Mouse (Mus musculus): ENCODE data around the gene Tmprss11c. TPM values are rescaled to one million over a fixed set of nuclear protein-coding genes. Genes with fewer than 3 reads are reported as not detected.
A peak's percentile ranks its signal among the peaks of the same experiment; 100 is the strongest.
"Not testable (repeated sequence)": the region's sequence is repeated elsewhere in the genome, so short reads cannot be mapped to it uniquely, and the experiment has no call there.

The Tmprss11c gene
- not detected in 2 replicates for polyA plus RNA-seq (2016; fragmentation: Nextera tagmentation; extraction: Ambion mirVana)

- Histone ChIP-seq H3K27me3 (ENCODE audit: insufficient read depth, poor library complexity, severe bottlenecking) (no peaks in the 10 kb centered on the region), H3K27ac (no peak within 1 kb of the TSS), H3K4me3 (no peak within 1 kb of the TSS), H3K4me1 (replicated peaks) (no peaks in the 10 kb centered on the region), H3K9me3 (no peaks in the 10 kb centered on the region), H3K36me3 (no peaks in the 10 kb centered on the region)
- WGBS, result 76% methylated on average over 4 of the region's 4 CpGs
- DNase-seq (ENCODE audit: low spot score), result no peak
Measured at GRCm38 (mm10) chr5:86289208-86289607, at the start of gene Tmprss11c. TSS of gene Tmprss11c (minus strand) at chr5:86289308.

- DNase-seq (ENCODE audit: low spot score); H3K9me3 ChIP-seq; H3K4me1 ChIP-seq (replicated peaks); H3K27me3 ChIP-seq (ENCODE audit: insufficient read depth, poor library complexity, severe bottlenecking); H3K36me3 ChIP-seq: not testable (repeated sequence)
- WGBS, result 55% methylated on average over 30 of the region's 30 CpGs
- Histone ChIP-seq H3K4me3 (peak overlapping the region; percentile 47), H3K27ac (peak overlapping the region; percentile 72)
Measured at GRCm38 (mm10) chr5:86318018-86318956, 29.2 kb upstream of the Tmprss11c start.

- DNase-seq (ENCODE audit: low spot score), result no peak
- H3K4me3 ChIP-seq, result no peak overlapping the region
- H3K4me1 ChIP-seq (replicated peaks), result no peaks in the 10 kb centered on the region
- no peak overlapping the region for H3K27ac ChIP-seq
- 86% methylated on average over 5 of the region's 5 CpGs for WGBS
- H3K27me3 ChIP-seq (ENCODE audit: insufficient read depth, poor library complexity, severe bottlenecking), result no peaks in the 10 kb centered on the region
- no peaks in the 10 kb centered on the region for H3K36me3 ChIP-seq
- H3K9me3 ChIP-seq, result no peaks in the 10 kb centered on the region
Measured at GRCm38 (mm10) chr5:86306116-86306515, 17.0 kb upstream of the Tmprss11c start.

- no peaks in the 10 kb centered on the region for H3K4me1 ChIP-seq (replicated peaks)
- no peaks in the 10 kb centered on the region for H3K9me3 ChIP-seq
- no peaks in the 10 kb centered on the region for H3K27me3 ChIP-seq (ENCODE audit: insufficient read depth, poor library complexity, severe bottlenecking)
- WGBS, result 90% methylated on average over 8 of the region's 8 CpGs
- no peak overlapping the region for H3K27ac ChIP-seq
- no peaks in the 10 kb centered on the region for H3K36me3 ChIP-seq
- H3K4me3 ChIP-seq, result no peak overlapping the region
- DNase-seq (ENCODE audit: low spot score), result no peak
Measured at GRCm38 (mm10) chr5:86303877-86304276, 14.8 kb upstream of the Tmprss11c start.

- Histone ChIP-seq H3K9me3 (no peaks in the 10 kb centered on the region), H3K4me1 (replicated peaks) (no peaks in the 10 kb centered on the region), H3K36me3 (no peaks in the 10 kb centered on the region), H3K4me3 (no peak overlapping the region), H3K27me3 (ENCODE audit: insufficient read depth, poor library complexity, severe bottlenecking) (no peaks in the 10 kb centered on the region), H3K27ac (no peak overlapping the region)
- WGBS, result 93% methylated on average over 11 of the region's 11 CpGs
- no peak for DNase-seq (ENCODE audit: low spot score)
Measured at GRCm38 (mm10) chr5:86246559-86246958, 42.5 kb downstream of the Tmprss11c start.

GRCm38 (mm10) chr5:86244880-86245279, 44.2 kb downstream of the Tmprss11c start:
- no peaks in the 10 kb centered on the region for H3K4me1 ChIP-seq (replicated peaks)
- no peak for DNase-seq (ENCODE audit: low spot score)
- H3K27me3 ChIP-seq (ENCODE audit: insufficient read depth, poor library complexity, severe bottlenecking), result no peaks in the 10 kb centered on the region
- H3K27ac ChIP-seq, result no peak overlapping the region
- 74% methylated on average over 1 of the region's 1 CpGs for WGBS
- H3K4me3 ChIP-seq, result no peak overlapping the region
- no peaks in the 10 kb centered on the region for H3K9me3 ChIP-seq
- H3K36me3 ChIP-seq, result no peaks in the 10 kb centered on the region

GRCm38 (mm10) chr5:86244275-86244674, 44.8 kb downstream of the Tmprss11c start:
- Histone ChIP-seq H3K9me3 (no peaks in the 10 kb centered on the region), H3K27me3 (ENCODE audit: insufficient read depth, poor library complexity, severe bottlenecking) (no peaks in the 10 kb centered on the region), H3K27ac (no peak overlapping the region), H3K4me3 (no peak overlapping the region), H3K4me1 (replicated peaks) (no peaks in the 10 kb centered on the region), H3K36me3 (no peaks in the 10 kb centered on the region)
- WGBS, result 87% methylated on average over 3 of the region's 3 CpGs
- no peak for DNase-seq (ENCODE audit: low spot score)

GRCm38 (mm10) chr5:86227156-86227853, 61.8 kb downstream of the Tmprss11c start:
- Histone ChIP-seq H3K4me1 (replicated peaks) (no peaks in the 10 kb centered on the region), H3K27me3 (ENCODE audit: insufficient read depth, poor library complexity, severe bottlenecking) (no peaks in the 10 kb centered on the region), H3K36me3 (no peaks in the 10 kb centered on the region), H3K9me3 (no peaks in the 10 kb centered on the region), H3K4me3 (no peak overlapping the region), H3K27ac (no peak overlapping the region)
- 89% methylated on average over 5 of the region's 5 CpGs for WGBS
- DNase-seq (ENCODE audit: low spot score), result no peak

- 94% methylated on average over 10 of the region's 10 CpGs for WGBS
- Histone ChIP-seq H3K4me1 (replicated peaks) (no peaks in the 10 kb centered on the region), H3K4me3 (no peak within 1 kb of the TSS), H3K27ac (no peak within 1 kb of the TSS), H3K36me3 (no peaks in the 10 kb centered on the region), H3K27me3 (ENCODE audit: insufficient read depth, poor library complexity, severe bottlenecking) (no peaks in the 10 kb centered on the region), H3K9me3 (no peaks in the 10 kb centered on the region)
- DNase-seq (ENCODE audit: low spot score), result no peak
Measured at GRCm38 (mm10) chr5:86197801-86198200, 91.3 kb downstream of the Tmprss11c start, which contains the start of gene Gnrhr. TSS of gene Gnrhr (minus strand) at chr5:86197901.

- Histone ChIP-seq H3K4me3 (no peak overlapping the region), H3K27me3 (ENCODE audit: insufficient read depth, poor library complexity, severe bottlenecking) (no peaks in the 10 kb centered on the region), H3K27ac (no peak overlapping the region), H3K9me3 (no peaks in the 10 kb centered on the region), H3K4me1 (replicated peaks) (no peaks in the 10 kb centered on the region), H3K36me3 (no peaks in the 10 kb centered on the region)
- DNase-seq (ENCODE audit: low spot score), result no peak
- WGBS, result 21% methylated on average over 4 of the region's 4 CpGs
Measured at GRCm38 (mm10) chr5:86191356-86191755, 97.8 kb downstream of the Tmprss11c start.

- Histone ChIP-seq H3K27me3 (ENCODE audit: insufficient read depth, poor library complexity, severe bottlenecking) (no peaks in the 10 kb centered on the region), H3K4me1 (replicated peaks) (no peaks in the 10 kb centered on the region), H3K4me3 (no peak overlapping the region), H3K9me3 (no peaks in the 10 kb centered on the region), H3K27ac (no peak overlapping the region), H3K36me3 (no peaks in the 10 kb centered on the region)
- DNase-seq (ENCODE audit: low spot score), result no peak
- 21% methylated on average over 5 of the region's 5 CpGs for WGBS
Measured at GRCm38 (mm10) chr5:86190770-86191169, 98.3 kb downstream of the Tmprss11c start.

GRCm38 (mm10) chr5:86190290-86190689, 98.8 kb downstream of the Tmprss11c start:
- Histone ChIP-seq H3K4me1 (replicated peaks) (no peaks in the 10 kb centered on the region), H3K4me3 (no peak overlapping the region), H3K27me3 (ENCODE audit: insufficient read depth, poor library complexity, severe bottlenecking) (no peaks in the 10 kb centered on the region), H3K9me3 (no peaks in the 10 kb centered on the region), H3K36me3 (no peaks in the 10 kb centered on the region), H3K27ac (no peak overlapping the region)
- no peak for DNase-seq (ENCODE audit: low spot score)
- 44% methylated on average over 15 of the region's 15 CpGs for WGBS

- Histone ChIP-seq H3K36me3 (no peaks in the 10 kb centered on the region), H3K27ac (no peak overlapping the region), H3K4me1 (replicated peaks) (no peaks in the 10 kb centered on the region), H3K9me3 (no peaks in the 10 kb centered on the region), H3K4me3 (no peak overlapping the region), H3K27me3 (ENCODE audit: insufficient read depth, poor library complexity, severe bottlenecking) (no peaks in the 10 kb centered on the region)
- 82% methylated on average over 6 of the region's 6 CpGs for WGBS
- DNase-seq (ENCODE audit: low spot score), result no peak
Measured at GRCm38 (mm10) chr5:86187441-86187840, 101.7 kb downstream of the Tmprss11c start.

Data from hindbrain, embryonic 10.5 days (tissue).